Mouse (Mus musculus) midbrain, embryonic 16.5 days (tissue): ENCODE measurements at regions not wholly inside any gene's neighbourhood (a gene's known extent, or its start where the extent isn't known, plus 50 kb on each side); places are given as distances from the start of the nearest gene placed in this dataset.
A peak's percentile ranks its signal among the peaks of the same experiment; 100 is the strongest.

Source experiments
- ATAC-seq: fragments of 200-750 bp; cut with Nextera tagmentation; 2 replicates; pipeline ENCODE4 v1.8.0; 2017; ENCODE audit warnings: moderate TSS enrichment
- H3K27ac ChIP-seq: fragments of 300-500 bp; sonication (generic); 2 replicates; pipeline ENCODE4 v1.5.1; 2014; ENCODE audit warnings: mild to moderate bottlenecking, low read length, mixed read lengths
- H3K27me3 ChIP-seq: fragments of 300-500 bp; sonication (generic); 2 replicates; pipeline ENCODE4 v1.6.1; 2014; ENCODE audit warnings: low read depth, low read length, mixed read lengths; ENCODE audit not compliant: control insufficient read depth, insufficient read depth
- H3K36me3 ChIP-seq: fragments of 300-500 bp; sonication (generic); 2 replicates; pipeline ENCODE4 v1.6.1; 2014; ENCODE audit warnings: mild to moderate bottlenecking, low read length, moderate library complexity, mixed read lengths; ENCODE audit not compliant: control insufficient read depth, insufficient read depth
- H3K4me1 ChIP-seq: fragments of 300-500 bp; sonication (generic); 2 replicates; pipeline ENCODE4 v1.6.1; 2014; ENCODE audit warnings: mild to moderate bottlenecking, low read length, mixed read lengths; ENCODE audit not compliant: control insufficient read depth, insufficient read depth
- H3K4me2 ChIP-seq: fragments of 300-500 bp; sonication (generic); 2 replicates; pipeline ENCODE4 v1.6.1; 2014; ENCODE audit warnings: mild to moderate bottlenecking, low read length, mixed read lengths
- H3K4me3 ChIP-seq: fragments of 300-500 bp; sonication (generic); 2 replicates; pipeline ENCODE4 v1.5.1; 2014; ENCODE audit warnings: low read depth, mild to moderate bottlenecking, low read length, moderate library complexity, mixed read lengths
- H3K9ac ChIP-seq: fragments of 300-500 bp; sonication (generic); 2 replicates; pipeline ENCODE4 v1.6.1; 2014; ENCODE audit warnings: low read depth, low read length, mixed read lengths
- H3K9me3 ChIP-seq: fragments of 300-500 bp; sonication (generic); replicated peaks from 2 replicates; pipeline ENCODE4 v1.6.1; 2014; ENCODE audit warnings: mild to moderate bottlenecking, low read length, mixed read lengths; ENCODE audit not compliant: control insufficient read depth, poor library complexity, severe bottlenecking
- whole genome bisulfite sequencing: fragments of 180-500 bp; shearing (Covaris S2); extraction: QIAGEN DNeasy Blood & Tissue Kit; methylation state at CpG from one replicate; pipeline ENCODE4 v1.1.7; 2014; 5-methylcytosine and 5-hydroxymethylcytosine counted together

- Histone ChIP-seq H3K36me3 (no peaks in the 10 kb centered on the region), H3K27me3 (no peaks in the 10 kb centered on the region), H3K27ac (no peak overlapping the region), H3K9me3 (no peaks in the 10 kb centered on the region), H3K4me3 (no peak overlapping the region), H3K9ac (no peak overlapping the region), H3K4me2 (no peak overlapping the region), H3K4me1 (no peaks in the 10 kb centered on the region)
- ATAC-seq, result no peak
- WGBS, result 79% methylated on average over 4 of the region's 4 CpGs
Observed at GRCm38 (mm10) chr13:107260274-107260673, 238.3 kb upstream of the Kif2a start.

GRCm38 (mm10) chr13:107247792-107248505 lies 226.0 kb upstream of the Kif2a start:
- 40% methylated on average over 9 of the region's 9 CpGs for WGBS
- H3K4me3 ChIP-seq, result no peak overlapping the region
- H3K27ac ChIP-seq, result no peak overlapping the region
- H3K9ac ChIP-seq, result no peak overlapping the region
- H3K4me1 ChIP-seq, result peaks cover 10% of the 10 kb centered on the region; the same call in 1 of the 2 replicates
- no peaks in the 10 kb centered on the region for H3K9me3 ChIP-seq
- ATAC-seq, result no peak
- no peaks in the 10 kb centered on the region for H3K27me3 ChIP-seq
- no peak overlapping the region for H3K4me2 ChIP-seq
- H3K36me3 ChIP-seq, result no peaks in the 10 kb centered on the region

- Histone ChIP-seq H3K4me1 (peaks cover 10% of the 10 kb centered on the region; the same call in 1 of the 2 replicates), H3K4me3 (peak overlapping the region; percentile 22; the same call in 1 of the 2 replicates), H3K9me3 (no peaks in the 10 kb centered on the region), H3K27me3 (no peaks in the 10 kb centered on the region), H3K36me3 (no peaks in the 10 kb centered on the region), H3K27ac (0 out of 2 replicates have a peak overlapping the region, but pooled peaks have one; percentile 11), H3K9ac (peak overlapping the region; percentile 43), H3K4me2 (peak overlapping the region; percentile 48)
- 23% methylated on average over 17 of the region's 17 CpGs for WGBS
- peak; percentile 52; the same call in 1 of the 2 replicates for ATAC-seq
Observed at GRCm38 (mm10) chr13:107246956-107247751, 225.2 kb upstream of the Kif2a start.

- no peak for ATAC-seq
Observed at GRCm38 (mm10) chr13:107244173-107244572, 222.2 kb upstream of the Kif2a start.

DNA sequence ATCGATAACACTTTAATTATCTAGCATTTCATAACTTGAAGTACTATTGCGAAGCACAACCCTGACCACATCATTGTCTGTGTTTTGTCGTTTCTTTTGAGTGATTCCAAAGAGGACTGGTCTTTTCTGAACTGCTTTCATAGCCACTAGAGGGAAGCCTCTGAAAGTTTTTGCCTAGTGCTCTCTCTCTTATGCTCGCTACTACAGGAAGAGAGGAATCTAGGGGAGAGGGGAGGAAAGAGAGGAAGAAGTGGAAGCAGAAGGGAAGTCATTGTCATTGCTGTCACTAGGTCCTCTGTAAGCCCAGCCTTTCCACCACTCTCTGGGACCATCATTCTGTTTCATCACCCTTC lies 217.1 kb upstream of the Kif2a start:
- H3K9ac ChIP-seq, result no peak overlapping the region
- no peak overlapping the region for H3K4me2 ChIP-seq
- no peak overlapping the region for H3K27ac ChIP-seq
- ATAC-seq, result no peak
- WGBS, result 77% methylated on average over 4 of the region's 4 CpGs
- H3K9me3 ChIP-seq, result no peaks in the 10 kb centered on the region
- H3K36me3 ChIP-seq, result no peaks in the 10 kb centered on the region
- no peaks in the 10 kb centered on the region for H3K4me1 ChIP-seq
- H3K27me3 ChIP-seq, result no peaks in the 10 kb centered on the region
- H3K4me3 ChIP-seq, result no peak overlapping the region

More at GRCm38 (mm10) chr13:107244173-107244572, 222.2 kb upstream of the Kif2a start:
- no peaks in the 10 kb centered on the region for H3K9me3 ChIP-seq
- no peak overlapping the region for H3K4me3 ChIP-seq
- no peaks in the 10 kb centered on the region for H3K27me3 ChIP-seq
- no peak overlapping the region for H3K27ac ChIP-seq
- H3K9ac ChIP-seq, result no peak overlapping the region
- H3K4me2 ChIP-seq, result no peak overlapping the region
- H3K4me1 ChIP-seq, result peaks cover 10% of the 10 kb centered on the region; the same call in 1 of the 2 replicates
- no peaks in the 10 kb centered on the region for H3K36me3 ChIP-seq
- 84% methylated on average over 3 of the region's 3 CpGs for WGBS

GRCm38 (mm10) chr13:107238364-107239034 lies 216.6 kb upstream of the Kif2a start:
- H3K4me3 ChIP-seq, result no peak overlapping the region
- no peak overlapping the region for H3K27ac ChIP-seq
- 80% methylated on average over 9 of the region's 9 CpGs for WGBS
- no peak overlapping the region for H3K4me2 ChIP-seq
- H3K36me3 ChIP-seq, result no peaks in the 10 kb centered on the region
- no peaks in the 10 kb centered on the region for H3K9me3 ChIP-seq
- no peak for ATAC-seq
- H3K4me1 ChIP-seq, result no peaks in the 10 kb centered on the region
- no peaks in the 10 kb centered on the region for H3K27me3 ChIP-seq
- H3K9ac ChIP-seq, result no peak overlapping the region

DNA sequence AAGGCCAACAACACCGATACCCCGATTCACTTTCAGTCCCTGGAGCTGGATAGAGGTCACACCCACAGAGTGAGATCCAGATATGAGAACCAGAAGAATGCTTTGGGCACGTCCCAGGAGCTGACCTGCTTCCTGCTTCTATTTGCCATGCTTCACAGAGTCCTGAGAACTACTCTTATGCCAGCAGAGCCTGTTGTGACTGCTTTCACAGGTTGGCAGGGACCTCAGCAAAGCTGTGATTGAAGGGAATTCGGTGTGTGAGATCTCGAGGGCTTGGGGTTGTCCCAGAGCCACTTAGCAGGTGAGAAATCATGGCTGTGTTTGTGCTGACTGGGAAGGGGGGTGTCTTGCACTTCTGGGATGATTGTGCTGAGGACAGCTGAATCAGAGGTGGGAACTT lies 197.5 kb upstream of the Kif2a start:
- Histone ChIP-seq H3K9ac (no peak overlapping the region), H3K27me3 (no peaks in the 10 kb centered on the region), H3K4me1 (0 out of 2 replicates have a peak, but pooled peaks cover 3% of the 10 kb centered on the region), H3K36me3 (no peaks in the 10 kb centered on the region), H3K4me3 (no peak overlapping the region), H3K9me3 (no peaks in the 10 kb centered on the region), H3K27ac (no peak overlapping the region), H3K4me2 (no peak overlapping the region)
- WGBS, result 74% methylated on average over 5 of the region's 5 CpGs
- ATAC-seq, result no peak

DNA sequence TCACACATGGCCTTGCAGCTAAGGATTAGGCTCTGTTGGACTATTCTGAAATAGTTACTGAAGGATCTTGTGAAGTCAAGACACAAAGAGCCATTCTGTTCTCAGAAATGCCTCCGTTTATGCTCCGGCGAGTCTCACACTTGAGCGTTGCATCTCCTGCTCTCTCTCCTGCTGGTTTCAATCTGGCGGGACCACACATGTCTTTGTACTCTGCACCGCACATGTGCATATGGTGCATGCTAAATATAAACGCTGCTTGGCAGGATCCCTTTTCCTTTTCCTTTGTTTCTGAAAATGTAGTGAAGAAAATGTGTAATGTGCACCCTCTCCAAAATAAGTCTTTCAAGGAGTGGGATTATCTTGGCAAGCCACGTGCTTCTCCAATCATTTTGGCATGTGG lies 196.4 kb upstream of the Kif2a start:
- no peak for ATAC-seq
- Histone ChIP-seq H3K27ac (no peak overlapping the region), H3K4me3 (no peak overlapping the region)

More for the DNA sequence above, 196.4 kb upstream of the Kif2a start:
- H3K9ac ChIP-seq, result no peak overlapping the region
- no peaks in the 10 kb centered on the region for H3K27me3 ChIP-seq
- no peaks in the 10 kb centered on the region for H3K9me3 ChIP-seq
- H3K4me2 ChIP-seq, result no peak overlapping the region
- no peaks in the 10 kb centered on the region for H3K36me3 ChIP-seq
- WGBS, result 43% methylated on average over 8 of the region's 8 CpGs
- 0 out of 2 replicates have a peak, but pooled peaks cover 3% of the 10 kb centered on the region for H3K4me1 ChIP-seq
